Mouse (Mus musculus) ES-Bruce4 (cell line): ENCODE results near the gene Atf4. TPM values are rescaled to one million over a fixed set of nuclear protein-coding genes. Genes with fewer than 3 reads are reported as not detected.

Experiments used
- H3K27ac ChIP-seq: 2 replicates; pipeline ENCODE4 v1.5.1; 2012; ENCODE audit warnings: low read length, inconsistent platforms; ENCODE audit not compliant: insufficient read depth
- H3K27me3 ChIP-seq: 2 replicates; pipeline ENCODE4 v1.6.1; 2012; ENCODE audit warnings: mild to moderate bottlenecking, low read length, inconsistent platforms; ENCODE audit not compliant: control insufficient read depth, poor library complexity, insufficient read depth, severe bottlenecking
- H3K36me3 ChIP-seq: 2 replicates; pipeline ENCODE4 v1.6.1; 2012; ENCODE audit warnings: inconsistent platforms, mild to moderate bottlenecking, low read length, moderate library complexity; ENCODE audit not compliant: control insufficient read depth, poor library complexity, insufficient read depth, severe bottlenecking
- H3K4me1 ChIP-seq: one replicate; pipeline ENCODE4 v1.8.1; 2011; ENCODE audit warnings: low read length; ENCODE audit not compliant: control insufficient read depth, insufficient read depth
- H3K4me3 ChIP-seq: 2 replicates; pipeline ENCODE4 v1.5.1; 2011; ENCODE audit warnings: low read depth, mild to moderate bottlenecking, low read length
- H3K9ac ChIP-seq: 2 replicates; pipeline ENCODE4 v1.6.1; 2012; ENCODE audit warnings: low read depth, mild to moderate bottlenecking, inconsistent platforms; ENCODE audit not compliant: poor library complexity, severe bottlenecking
- H3K9me3 ChIP-seq: replicated peaks from 2 replicates; pipeline ENCODE4 v1.6.1; 2012; ENCODE audit warnings: mild to moderate bottlenecking, low read length, inconsistent platforms; ENCODE audit not compliant: control insufficient read depth, poor library complexity, insufficient read depth, severe bottlenecking
- CTCF ChIP-seq: IDR thresholded peaks from one replicate; pipeline ENCODE4 v1.8.1; 2011; ENCODE audit warnings: low read depth, low read length
- EP300 ChIP-seq: IDR thresholded peaks from 2 replicates; pipeline ENCODE4 v1.6.1; 2011; ENCODE audit warnings: low read depth, low read length; ENCODE audit not compliant: insufficient read depth
- POLR2A ChIP-seq: IDR thresholded peaks from one replicate; pipeline ENCODE4 v1.8.1; 2011; ENCODE audit warnings: low read length; ENCODE audit not compliant: insufficient read depth
- polyA plus RNA-seq: library from polyadenylated mRNA; stranded (reverse); fragments of >200 nt; gene quantifications from 2 replicates; pipeline ENCODE4 v1.2.4, GENCODE M21; 2011; ENCODE audit warnings: low read depth; ENCODE audit not compliant: missing spikeins, insufficient read depth, insufficient read length

Gene Atf4
- polyA plus RNA-seq, 1 experiment, result 193 TPM

GRCm38 (mm10) chr15:80266281-80266680 is 11.3 kb downstream of the Atf4 start:
- Histone ChIP-seq H3K9ac (no peak overlapping the region), H3K4me1 (no peaks in the 10 kb centered on the region), H3K4me3 (no peak overlapping the region), H3K9me3 (peaks cover 4% of the 10 kb centered on the region; the same call in 1 of the 2 replicates), H3K27ac (no peak overlapping the region), H3K36me3 (no peaks in the 10 kb centered on the region), H3K27me3 (no peaks in the 10 kb centered on the region)
- peak; percentile 95 for TF ChIP-seq CTCF
- no peak for TF ChIP-seq EP300
- no peak for TF ChIP-seq POLR2A

GRCm38 (mm10) chr15:80271858-80272396 is 16.9 kb downstream of the Atf4 start:
- Histone ChIP-seq H3K27ac (no peak overlapping the region), H3K36me3 (no peaks in the 10 kb centered on the region), H3K9ac (no peak overlapping the region), H3K4me1 (no peaks in the 10 kb centered on the region), H3K27me3 (no peaks in the 10 kb centered on the region), H3K9me3 (peaks cover 4% of the 10 kb centered on the region; the same call in 1 of the 2 replicates), H3K4me3 (no peak overlapping the region)
- TF ChIP-seq POLR2A (no peak), CTCF (no peak), EP300 (no peak)

- H3K36me3 ChIP-seq, result no peaks in the 10 kb centered on the region
- H3K4me3 ChIP-seq, result no peak overlapping the region
- no peaks in the 10 kb centered on the region for H3K4me1 ChIP-seq
- no peaks in the 10 kb centered on the region for H3K9me3 ChIP-seq
- H3K9ac ChIP-seq, result no peak overlapping the region
- no peak overlapping the region for H3K27ac ChIP-seq
- H3K27me3 ChIP-seq, result no peaks in the 10 kb centered on the region
- TF ChIP-seq EP300 (no peak), POLR2A (no peak), CTCF (peak; percentile 33)
Measured at GRCm38 (mm10) chr15:80277107-80277506, 22.1 kb downstream of the Atf4 start.

- H3K4me3 ChIP-seq, result no peak overlapping the region
- no peaks in the 10 kb centered on the region for H3K27me3 ChIP-seq
- no peaks in the 10 kb centered on the region for H3K9me3 ChIP-seq
- H3K36me3 ChIP-seq, result no peaks in the 10 kb centered on the region
- H3K9ac ChIP-seq, result no peak overlapping the region
- TF ChIP-seq EP300 (no peak), POLR2A (no peak), CTCF (no peak)
- H3K27ac ChIP-seq, result no peak overlapping the region
- H3K4me1 ChIP-seq, result no peaks in the 10 kb centered on the region
Measured at GRCm38 (mm10) chr15:80277625-80278024, 22.6 kb downstream of the Atf4 start.

- TF ChIP-seq CTCF (no peak), EP300 (no peak), POLR2A (no peak)
Measured at GRCm38 (mm10) chr15:80278121-80278759, 23.3 kb downstream of the Atf4 start.

GRCm38 (mm10) chr15:80279053-80279452 is 24.1 kb downstream of the Atf4 start:
- Histone ChIP-seq H3K9ac (no peak overlapping the region), H3K27me3 (no peaks in the 10 kb centered on the region), H3K9me3 (no peaks in the 10 kb centered on the region), H3K36me3 (no peaks in the 10 kb centered on the region), H3K27ac (no peak overlapping the region), H3K4me3 (no peak overlapping the region), H3K4me1 (no peaks in the 10 kb centered on the region)
- TF ChIP-seq POLR2A, result no peak
- no peak for TF ChIP-seq CTCF
- no peak for TF ChIP-seq EP300

More at GRCm38 (mm10) chr15:80278121-80278759, 23.3 kb downstream of the Atf4 start:
- no peak overlapping the region for H3K4me3 ChIP-seq
- H3K9me3 ChIP-seq, result no peaks in the 10 kb centered on the region
- no peaks in the 10 kb centered on the region for H3K36me3 ChIP-seq
- no peak overlapping the region for H3K9ac ChIP-seq
- no peaks in the 10 kb centered on the region for H3K4me1 ChIP-seq
- no peaks in the 10 kb centered on the region for H3K27me3 ChIP-seq
- no peak overlapping the region for H3K27ac ChIP-seq
